Mouse (Mus musculus) midbrain, embryonic 14.5 days (tissue): ENCODE results near the gene Grid2ip. TPM values are rescaled to one million over a fixed set of nuclear protein-coding genes. Genes with fewer than 3 reads are reported as not detected.
A peak's percentile ranks its signal among the peaks of the same experiment; 100 is the strongest.

ENCODE experiments used
- ATAC-seq: fragments of 200-750 bp; cut with Nextera tagmentation; 2 replicates; pipeline ENCODE4 v1.8.0; 2017; ENCODE audit warnings: moderate number of reproducible peaks, moderate library complexity; ENCODE audit not compliant: low FRiP score, low TSS enrichment
- DNase-seq: peaks from one replicate; pipeline ENCODE4 v3.0.0-alpha.2; 2015
- H3K27ac ChIP-seq: fragments of 300-500 bp; sonication (generic); replicated peaks from 2 replicates; pipeline ENCODE4 v1.5.1; 2014; ENCODE audit warnings: mild to moderate bottlenecking, low read depth, low read length, moderate library complexity
- H3K27me3 ChIP-seq: fragments of 300-500 bp; sonication (generic); 2 replicates; pipeline ENCODE4 v1.6.1; 2014; ENCODE audit warnings: low read length, control low read depth, mixed read lengths; ENCODE audit not compliant: control insufficient read depth, insufficient read depth
- H3K36me3 ChIP-seq: fragments of 300-500 bp; sonication (generic); 2 replicates; pipeline ENCODE4 v1.6.1; 2014; ENCODE audit warnings: low read length, control low read depth; ENCODE audit not compliant: control insufficient read depth, insufficient read depth
- H3K4me1 ChIP-seq: fragments of 300-500 bp; sonication (generic); 2 replicates; pipeline ENCODE4 v1.6.1; 2014; ENCODE audit warnings: mild to moderate bottlenecking, antibody characterized with exemption, low read length, control low read depth; ENCODE audit not compliant: control insufficient read depth, insufficient read depth
- H3K4me2 ChIP-seq: fragments of 300-500 bp; sonication (generic); 2 replicates; pipeline ENCODE4 v1.6.1; 2014; ENCODE audit warnings: mild to moderate bottlenecking, low read length, moderate library complexity
- H3K4me3 ChIP-seq: fragments of 300-500 bp; sonication (generic); replicated peaks from 2 replicates; pipeline ENCODE4 v1.5.1; 2014; ENCODE audit warnings: low read depth, low read length
- H3K9ac ChIP-seq: fragments of 300-500 bp; sonication (generic); replicated peaks from 2 replicates; pipeline ENCODE4 v1.6.1; 2014; ENCODE audit warnings: mild to moderate bottlenecking, low read length, moderate library complexity
- H3K9me3 ChIP-seq: fragments of 300-500 bp; sonication (generic); 2 replicates; pipeline ENCODE4 v1.6.1; 2016; ENCODE audit warnings: low read length, control low read depth, mixed read lengths; ENCODE audit not compliant: control insufficient read depth
- WGBS: fragments of 180-500 bp; shearing (Covaris S2); extraction: QIAGEN DNeasy Blood & Tissue Kit; methylation state at CpG from one replicate; pipeline ENCODE4 v1.1.7; 2014; 5-methylcytosine and 5-hydroxymethylcytosine counted together
- polyA plus RNA-seq: library from polyadenylated mRNA; unstranded; fragments of >200 nt; fragmentation: Nextera tagmentation; extraction: Ambion mirVana; gene quantifications from 2 replicates; pipeline ENCODE4 v1.2.1, GENCODE M21; 2014

The Grid2ip gene
- polyA plus RNA-seq, 1 experiment from 2014 or later: 0.29 TPM

GRCm38 (mm10) chr5:143401556-143401955, 44.4 kb downstream of the Grid2ip start:
- Histone ChIP-seq H3K4me2 (no peak overlapping the region), H3K9me3 (no peaks in the 10 kb centered on the region), H3K27me3 (no peaks in the 10 kb centered on the region), H3K9ac (no peak overlapping the region), H3K36me3 (0 out of 2 replicates have a peak, but pooled peaks cover 15% of the 10 kb centered on the region), H3K4me3 (no peak overlapping the region), H3K27ac (no peak overlapping the region), H3K4me1 (peaks cover 9% of the 10 kb centered on the region)
- 80% methylated on average over 2 of the region's 2 CpGs for WGBS
- no peak for DNase-seq
- ATAC-seq: no peak

GRCm38 (mm10) chr5:143403221-143404147, 46.3 kb downstream of the Grid2ip start, which contains the start of gene Kdelr2:
Kdelr2 (plus strand) TSS chr5:143403838.
- Histone ChIP-seq H3K4me1 (peaks cover 9% of the 10 kb centered on the region), H3K27ac (peak within 1 kb of the TSS; percentile 82), H3K4me2 (peak within 1 kb of the TSS; percentile 59), H3K9me3 (no peaks in the 10 kb centered on the region), H3K27me3 (no peaks in the 10 kb centered on the region), H3K36me3 (peaks cover 24% of the 10 kb centered on the region), H3K4me3 (peak within 1 kb of the TSS; percentile 94), H3K9ac (peak within 1 kb of the TSS; percentile 83)
- whole genome bisulfite sequencing: 2% methylated on average over 69 of the region's 72 CpGs
- ATAC-seq: peak; percentile 92
- DNase-seq: peak; percentile 97

GRCm38 (mm10) chr5:143404148-143404930, 47.2 kb downstream of the Grid2ip start:
- H3K4me2 ChIP-seq: peak overlapping the region; percentile 59
- no peaks in the 10 kb centered on the region for H3K27me3 ChIP-seq
- no peaks in the 10 kb centered on the region for H3K9me3 ChIP-seq
- WGBS: 5% methylated on average over 34 of the region's 34 CpGs
- H3K4me1 ChIP-seq: peaks cover 9% of the 10 kb centered on the region
- DNase-seq: peak; percentile 21
- H3K4me3 ChIP-seq: peak overlapping the region; percentile 94
- H3K27ac ChIP-seq: peak overlapping the region; percentile 82
- H3K9ac ChIP-seq: peak overlapping the region; percentile 83
- peaks cover 24% of the 10 kb centered on the region for H3K36me3 ChIP-seq
- peak; percentile 36 for ATAC-seq

- DNase-seq: no peak
- WGBS: 91% methylated on average over 9 of the region's 9 CpGs
- peak overlapping the region; percentile 2; the same call in 1 of the 2 replicates for H3K4me3 ChIP-seq
- no peaks in the 10 kb centered on the region for H3K27me3 ChIP-seq
- ATAC-seq: no peak
- H3K4me1 ChIP-seq: peaks cover 9% of the 10 kb centered on the region
- H3K27ac ChIP-seq: no peak overlapping the region
- no peaks in the 10 kb centered on the region for H3K9me3 ChIP-seq
- H3K36me3 ChIP-seq: peaks cover 24% of the 10 kb centered on the region
- 0 out of 2 replicates have a peak overlapping the region, but pooled peaks have one; percentile 12 for H3K9ac ChIP-seq
- peak overlapping the region; percentile 59 for H3K4me2 ChIP-seq
Observed at GRCm38 (mm10) chr5:143405200-143405599, 48.1 kb downstream of the Grid2ip start.

- no peak overlapping the region for H3K9ac ChIP-seq
- no peaks in the 10 kb centered on the region for H3K27me3 ChIP-seq
- H3K36me3 ChIP-seq: peaks cover 26% of the 10 kb centered on the region
- no peak for ATAC-seq
- H3K4me3 ChIP-seq: no peak overlapping the region
- H3K27ac ChIP-seq: no peak overlapping the region
- no peak for DNase-seq
- H3K4me2 ChIP-seq: no peak overlapping the region
- WGBS: 95% methylated on average over 9 of the region's 9 CpGs
- H3K9me3 ChIP-seq: no peaks in the 10 kb centered on the region
- H3K4me1 ChIP-seq: peaks cover 9% of the 10 kb centered on the region
Observed at GRCm38 (mm10) chr5:143406548-143406947, 49.4 kb downstream of the Grid2ip start.

- Histone ChIP-seq H3K4me1 (peaks cover 9% of the 10 kb centered on the region), H3K4me3 (no peak overlapping the region), H3K36me3 (peaks cover 41% of the 10 kb centered on the region), H3K27me3 (no peaks in the 10 kb centered on the region), H3K9ac (no peak overlapping the region), H3K4me2 (no peak overlapping the region), H3K27ac (no peak overlapping the region), H3K9me3 (no peaks in the 10 kb centered on the region)
- WGBS: 88% methylated on average over 3 of the region's 3 CpGs
- DNase-seq (no peak), ATAC-seq (no peak)
Observed at GRCm38 (mm10) chr5:143409239-143409638, 52.1 kb downstream of the Grid2ip start.

GRCm38 (mm10) chr5:143410841-143411395, 53.8 kb downstream of the Grid2ip start:
- 90% methylated on average over 4 of the region's 4 CpGs for WGBS
- no peaks in the 10 kb centered on the region for H3K9me3 ChIP-seq
- H3K4me1 ChIP-seq: no peaks in the 10 kb centered on the region
- H3K27ac ChIP-seq: no peak overlapping the region
- no peak overlapping the region for H3K9ac ChIP-seq
- no peaks in the 10 kb centered on the region for H3K27me3 ChIP-seq
- H3K4me3 ChIP-seq: no peak overlapping the region
- H3K4me2 ChIP-seq: no peak overlapping the region
- H3K36me3 ChIP-seq: peaks cover 44% of the 10 kb centered on the region
- ATAC-seq (no peak), DNase-seq (no peak)

GRCm38 (mm10) chr5:143421484-143421883, 64.3 kb downstream of the Grid2ip start:
- H3K9ac ChIP-seq: no peak overlapping the region
- peaks cover 57% of the 10 kb centered on the region for H3K36me3 ChIP-seq
- H3K4me1 ChIP-seq: no peaks in the 10 kb centered on the region
- 91% methylated on average over 4 of the region's 4 CpGs for WGBS
- H3K4me3 ChIP-seq: no peak overlapping the region
- H3K4me2 ChIP-seq: no peak overlapping the region
- no peaks in the 10 kb centered on the region for H3K9me3 ChIP-seq
- DNase-seq (no peak), ATAC-seq (no peak)
- no peaks in the 10 kb centered on the region for H3K27me3 ChIP-seq
- H3K27ac ChIP-seq: no peak overlapping the region
